Mouse (Mus musculus) myocyte (in vitro differentiated cells): ENCODE measurements around the gene Shroom1. TPM values are rescaled to one million over a fixed set of nuclear protein-coding genes. Genes with fewer than 3 reads are reported as not detected.
"Not testable (repeated sequence)": the region's sequence is repeated elsewhere in the genome, so short reads cannot be mapped to it uniquely, and the experiment has no call there.

Source experiments
- H3K27me3 ChIP-seq: one replicate; pipeline ENCODE4 v1.6.1; 2011; ENCODE audit not compliant: control insufficient read depth, insufficient read depth, insufficient read length
- H3K36me3 ChIP-seq: one replicate; pipeline ENCODE4 v1.6.1; 2011; ENCODE audit not compliant: control insufficient read depth, insufficient read depth
- H3K4me2 ChIP-seq: one replicate; pipeline ENCODE4 v1.6.1; 2011; ENCODE audit warnings: low read depth, control low read depth
- H3K4me3 ChIP-seq: one replicate; pipeline ENCODE4 v1.5.1; 2011; ENCODE audit warnings: mild to moderate bottlenecking, control low read depth, moderate library complexity
- H3K79me2 ChIP-seq: one replicate; pipeline ENCODE4 v1.6.1; 2011; ENCODE audit not compliant: control insufficient read depth, insufficient read depth
- H3ac ChIP-seq: one replicate; pipeline ENCODE4 v1.6.1; 2011; ENCODE audit not compliant: control insufficient read depth, insufficient read length
- CEBPB ChIP-seq: IDR thresholded peaks from 2 replicates; pipeline ENCODE4 v1.6.1; 2011; ENCODE audit warnings: mild to moderate bottlenecking, moderate library complexity; ENCODE audit not compliant: poor library complexity, insufficient read depth, severe bottlenecking
- E2F4 ChIP-seq: IDR thresholded peaks from one replicate; pipeline ENCODE4 v1.6.1; 2011; ENCODE audit warnings: mild to moderate bottlenecking, control low read depth, moderate library complexity; ENCODE audit not compliant: insufficient read depth
- MAX ChIP-seq: IDR thresholded peaks from one replicate; pipeline ENCODE4 v1.6.1; 2011; ENCODE audit warnings: low read depth, mild to moderate bottlenecking, control low read depth
- MYOD1 ChIP-seq, 3 experiments: IDR thresholded peaks; one replicate each; pipeline ENCODE4 v1.6.1; 2011; ENCODE audit warnings: control low read depth in 2 of 3, low read depth in 2 of 3, mild to moderate bottlenecking in 2 of 3, moderate library complexity in 1 of 3; ENCODE audit not compliant: insufficient read length in 2 of 3, control insufficient read depth in 1 of 3
- MYOG ChIP-seq, 3 experiments: IDR thresholded peaks; one replicate each; pipeline ENCODE4 v1.6.1; 2011; ENCODE audit warnings: control low read depth in 2 of 3, low read depth in 2 of 3, mild to moderate bottlenecking in 2 of 3; ENCODE audit not compliant: insufficient read length in 2 of 3, control insufficient read depth in 1 of 3, insufficient read depth in 1 of 3
- POLR2A ChIP-seq: IDR thresholded peaks from one replicate; pipeline ENCODE4 v1.6.1; 2011; ENCODE audit warnings: low read depth, mild to moderate bottlenecking, control low read depth, moderate library complexity; ENCODE audit not compliant: insufficient read length
- POLR2AphosphoS2 ChIP-seq: IDR thresholded peaks from one replicate; pipeline ENCODE4 v1.6.1; 2011; ENCODE audit warnings: low read depth, control low read depth; ENCODE audit not compliant: insufficient read length
- REST ChIP-seq: IDR thresholded peaks from one replicate; pipeline ENCODE4 v1.6.1; 2011; ENCODE audit warnings: mild to moderate bottlenecking, control low read depth, moderate library complexity; ENCODE audit not compliant: insufficient read depth, insufficient read length
- SRF ChIP-seq: IDR thresholded peaks from one replicate; pipeline ENCODE4 v1.6.1; 2011; ENCODE audit warnings: low read depth; ENCODE audit not compliant: control insufficient read depth, insufficient read length
- TCF12 ChIP-seq: IDR thresholded peaks from one replicate; pipeline ENCODE4 v1.6.1; 2011; ENCODE audit warnings: mild to moderate bottlenecking, control low read depth; ENCODE audit not compliant: poor library complexity, insufficient read depth, severe bottlenecking
- TCF3 ChIP-seq: IDR thresholded peaks from one replicate; pipeline ENCODE4 v1.6.1; 2011; ENCODE audit warnings: low read depth, control low read depth; ENCODE audit not compliant: insufficient read length
- USF1 ChIP-seq: IDR thresholded peaks from one replicate; pipeline ENCODE4 v1.6.1; 2011; ENCODE audit warnings: low read depth, mild to moderate bottlenecking, control low read depth, moderate library complexity
- polyA plus RNA-seq: library from polyadenylated mRNA; unstranded; fragments of >200 nt; fragmentation: generic; extraction: Trizol; gene quantifications from one replicate; pipeline ENCODE4 v1.2.1, GENCODE M21; 2012; ENCODE audit warnings: missing spikeins

The Shroom1 gene
- polyA plus RNA-seq, 1 experiment, result 0.88 TPM

- H3ac ChIP-seq, result no peak overlapping the region
- no peak for TF ChIP-seq POLR2A
- peak; percentile 35 for TF ChIP-seq POLR2AphosphoS2
- H3K79me2 ChIP-seq, result peaks cover 12% of the 10 kb centered on the region
Observed at GRCm38 (mm10) chr11:53424826-53425225, 32.2 kb upstream of the Shroom1 start.

GRCm38 (mm10) chr11:53425251-53425650, 31.8 kb upstream of the Shroom1 start:
- no peak for TF ChIP-seq CEBPB
- no peak for TF ChIP-seq E2F4
- no peak for TF ChIP-seq TCF3
- TF ChIP-seq MYOG (IDR thresholded peaks at IDR 0.05; ENCODE audit: control insufficient read depth in 1 of 3, insufficient read depth in 1 of 3, insufficient read length in 2 of 3, low read depth in 2 of 3), result no peak
- TF ChIP-seq POLR2AphosphoS2, result no peak
- H3ac ChIP-seq, result no peak overlapping the region
- H3K4me3 ChIP-seq, result no peak overlapping the region
- H3K4me2 ChIP-seq, result no peak overlapping the region
- no peaks in the 10 kb centered on the region for H3K27me3 ChIP-seq
- H3K79me2 ChIP-seq, result peaks cover 16% of the 10 kb centered on the region
- H3K36me3 ChIP-seq, result peaks cover 34% of the 10 kb centered on the region

More at GRCm38 (mm10) chr11:53424826-53425225, 32.2 kb upstream of the Shroom1 start:
- H3K4me3 ChIP-seq, result no peak overlapping the region
- H3K27me3 ChIP-seq, result no peaks in the 10 kb centered on the region
- no peak overlapping the region for H3K4me2 ChIP-seq
- peaks cover 34% of the 10 kb centered on the region for H3K36me3 ChIP-seq

GRCm38 (mm10) chr11:53425711-53426255, 31.2 kb upstream of the Shroom1 start:
- H3ac ChIP-seq, result no peak overlapping the region
- TF ChIP-seq E2F4 (no peak), CEBPB (no peak), MYOD1 (IDR thresholded peaks at IDR 0.05; ENCODE audit: control insufficient read depth in 1 of 3, insufficient read length in 2 of 3, low read depth in 2 of 3) (no peak), MYOG (IDR thresholded peaks at IDR 0.05; ENCODE audit: control insufficient read depth in 1 of 3, insufficient read depth in 1 of 3, insufficient read length in 2 of 3, low read depth in 2 of 3) (no peak), POLR2A (no peak), SRF (no peak), USF1 (no peak), REST (no peak), TCF3 (no peak), MAX (no peak), TCF12 (no peak), POLR2AphosphoS2 (no peak)
- H3K36me3 ChIP-seq, result peaks cover 34% of the 10 kb centered on the region
- no peak overlapping the region for H3K4me2 ChIP-seq
- H3K79me2 ChIP-seq, result peaks cover 19% of the 10 kb centered on the region
- H3K27me3 ChIP-seq, result no peaks in the 10 kb centered on the region
- no peak overlapping the region for H3K4me3 ChIP-seq

- H3ac ChIP-seq, H3K27me3 ChIP-seq, H3K4me2 ChIP-seq, H3K4me3 ChIP-seq: not testable (repeated sequence)
- H3K79me2 ChIP-seq, result peaks cover 19% of the 10 kb centered on the region
- H3K36me3 ChIP-seq, result peaks cover 27% of the 10 kb centered on the region
- TF ChIP-seq POLR2AphosphoS2, result peak; percentile 1
Observed at GRCm38 (mm10) chr11:53426914-53427313, 30.1 kb upstream of the Shroom1 start.

GRCm38 (mm10) chr11:53427993-53428715, 28.9 kb upstream of the Shroom1 start:
- Histone ChIP-seq H3K27me3 (no peaks in the 10 kb centered on the region), H3K4me2 (no peak overlapping the region), H3K4me3 (no peak overlapping the region), H3K36me3 (peaks cover 18% of the 10 kb centered on the region), H3K79me2 (peaks cover 19% of the 10 kb centered on the region), H3ac (no peak overlapping the region)
- TF ChIP-seq E2F4 (no peak), POLR2A (peak; percentile 6), MYOD1 (IDR thresholded peaks at IDR 0.05; ENCODE audit: control insufficient read depth in 1 of 3, insufficient read length in 2 of 3, low read depth in 2 of 3) (no peak)

- H3K4me3 ChIP-seq, result peak overlapping the region; percentile 86
- no peak overlapping the region for H3ac ChIP-seq
- H3K36me3 ChIP-seq, result peaks cover 14% of the 10 kb centered on the region
- no peaks in the 10 kb centered on the region for H3K27me3 ChIP-seq
- H3K79me2 ChIP-seq, result peaks cover 19% of the 10 kb centered on the region
- H3K4me2 ChIP-seq, result no peak overlapping the region
- no peak for TF ChIP-seq E2F4
- TF ChIP-seq POLR2AphosphoS2, result peak; percentile 74
- TF ChIP-seq USF1, result no peak
Observed at GRCm38 (mm10) chr11:53428716-53429057, 28.3 kb upstream of the Shroom1 start.
